Comparison of ENCODE assay signal across 27 mouse cellular contexts in the genomic region with DNA sequence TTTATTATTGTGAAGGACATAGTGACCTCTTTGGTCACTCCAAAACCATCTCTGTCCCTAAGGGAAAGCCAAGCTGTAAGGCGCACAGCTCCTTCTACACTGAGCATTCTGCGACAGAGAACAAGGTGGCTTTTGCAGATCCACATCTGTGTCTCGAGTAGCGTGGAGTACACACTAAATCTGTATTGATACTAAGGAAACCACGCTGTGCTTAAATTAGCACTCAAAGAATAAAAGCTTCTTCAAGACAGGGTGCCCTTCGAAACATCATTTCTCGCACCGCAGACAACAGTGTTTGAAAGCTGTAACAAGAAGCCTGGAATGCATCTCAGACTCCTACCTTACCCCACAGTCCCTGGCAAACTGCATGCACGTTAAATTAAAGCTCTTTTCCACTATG. TPM values are rescaled to one million over a fixed set of nuclear protein-coding genes. Genes with fewer than 3 reads are reported as not detected.
DNase-seq lines count a peak whose midpoint lies in the region; ATAC-seq and TF ChIP-seq lines count a peak whose summit lies in the region.
"Had no signal": no experiment of that assay in that cellular context is flagged by ENCODE, and none has a peak within 500 bp of the region (broad histone marks: within the 10 kb centered on the region; RNA-seq: fewer than 3 reads in every experiment).

No protein-coding gene starts in this region.

- no peak overlapping the region for H3K9ac ChIP-seq in forebrain, embryonic 15.5 days (replicated peaks)
- no peak overlapping the region for H3K9ac ChIP-seq in forebrain, embryonic 16.5 days (replicated peaks; ENCODE audit: low read depth, low read length)
- H3K9ac ChIP-seq in hindbrain, embryonic 16.5 days (ENCODE audit: low read depth, low read length) = no peak overlapping the region
- no peak overlapping the region for H3K9ac ChIP-seq in hindbrain, embryonic 13.5 days
- H3K9ac ChIP-seq in midbrain, embryonic 15.5 days = no peak overlapping the region
- H3K9ac ChIP-seq: embryonic facial prominence, embryonic 12.5 days; embryonic facial prominence, embryonic 15.5 days; heart, embryonic 12.5 days; heart, embryonic 15.5 days had no signal

- no peak overlapping the region for H3K27ac ChIP-seq in forebrain, embryonic 15.5 days (replicated peaks)
- H3K27ac ChIP-seq in forebrain, embryonic 16.5 days (ENCODE audit: low read length) = no peak overlapping the region
- H3K27ac ChIP-seq in hindbrain, embryonic 16.5 days (ENCODE audit: low read depth, low read length) = no peak overlapping the region
- no peak overlapping the region for H3K27ac ChIP-seq in hindbrain, embryonic 13.5 days
- H3K27ac ChIP-seq in midbrain, embryonic 15.5 days = no peak overlapping the region
- no peak overlapping the region for H3K27ac ChIP-seq in midbrain, embryonic 10.5 days (replicated peaks)
- H3K27ac ChIP-seq: embryonic facial prominence, embryonic 12.5 days; embryonic facial prominence, embryonic 15.5 days; heart, embryonic 15.5 days; hindbrain, embryonic 10.5 days; hindbrain, postnatal 0 days had no signal

- no peaks in the 10 kb centered on the region for H3K36me3 ChIP-seq in forebrain, embryonic 15.5 days
- H3K36me3 ChIP-seq in forebrain, embryonic 16.5 days (ENCODE audit: control insufficient read depth, insufficient read depth) = no peaks in the 10 kb centered on the region
- no peaks in the 10 kb centered on the region for H3K36me3 ChIP-seq in hindbrain, embryonic 16.5 days (ENCODE audit: control insufficient read depth, insufficient read depth, low read length)
- no peaks in the 10 kb centered on the region for H3K36me3 ChIP-seq in hindbrain, embryonic 13.5 days
- no peaks in the 10 kb centered on the region for H3K36me3 ChIP-seq in midbrain, embryonic 15.5 days (replicated peaks)
- no peaks in the 10 kb centered on the region for H3K36me3 ChIP-seq in midbrain, embryonic 10.5 days
- H3K36me3 ChIP-seq: embryonic facial prominence, embryonic 12.5 days; embryonic facial prominence, embryonic 15.5 days; heart, embryonic 12.5 days; heart, embryonic 15.5 days; hindbrain, embryonic 10.5 days had no signal

- ATAC-seq in forebrain, embryonic 15.5 days (replicated peaks) = 0 out of 2 replicates have a peak, but pooled peaks have one; percentile 48
- ATAC-seq in forebrain, embryonic 16.5 days = no peak
- peak; percentile 52; the same call in 1 of the 2 replicates for ATAC-seq in hindbrain, embryonic 16.5 days
- no peak for ATAC-seq in hindbrain, embryonic 13.5 days (ENCODE audit: low FRiP score)
- ATAC-seq in midbrain, embryonic 15.5 days (replicated peaks) = 0 out of 2 replicates have a peak, but pooled peaks have one; percentile 56
- ATAC-seq: CD4-positive, CD25-positive, alpha-beta regulatory T cell, adult 4 months; inflammation-experienced regulatory T-cells, adult 6 months; intestine, embryonic 16.5 days had no signal

- no peak overlapping the region for H3K4me2 ChIP-seq in forebrain, embryonic 15.5 days (replicated peaks)
- no peak overlapping the region for H3K4me2 ChIP-seq in forebrain, embryonic 16.5 days (ENCODE audit: low read length)
- no peak overlapping the region for H3K4me2 ChIP-seq in hindbrain, embryonic 16.5 days (ENCODE audit: low read length)
- no peak overlapping the region for H3K4me2 ChIP-seq in hindbrain, embryonic 13.5 days
- H3K4me2 ChIP-seq in midbrain, embryonic 15.5 days = no peak overlapping the region
- H3K4me2 ChIP-seq: embryonic facial prominence, embryonic 12.5 days; embryonic facial prominence, embryonic 15.5 days; heart, embryonic 12.5 days; heart, embryonic 15.5 days had no signal

- WGBS in forebrain, embryonic 15.5 days = 30% methylated on average over 9 of the region's 9 CpGs
- WGBS in forebrain, embryonic 16.5 days = 34% methylated on average over 9 of the region's 9 CpGs
- WGBS in hindbrain, embryonic 16.5 days = 42% methylated on average over 9 of the region's 9 CpGs
- 46% methylated on average over 9 of the region's 9 CpGs for WGBS in hindbrain, embryonic 13.5 days
- 45% methylated on average over 9 of the region's 9 CpGs for WGBS in midbrain, embryonic 15.5 days
- 65% methylated on average over 9 of the region's 9 CpGs for WGBS in midbrain, embryonic 10.5 days

- no peaks in the 10 kb centered on the region for H3K4me1 ChIP-seq in forebrain, embryonic 15.5 days
- no peaks in the 10 kb centered on the region for H3K4me1 ChIP-seq in forebrain, embryonic 16.5 days (replicated peaks; ENCODE audit: control insufficient read depth, insufficient read depth, low read length)
- H3K4me1 ChIP-seq in hindbrain, embryonic 16.5 days (ENCODE audit: control insufficient read depth, insufficient read depth, low read depth, low read length) = no peaks in the 10 kb centered on the region
- H3K4me1 ChIP-seq in hindbrain, embryonic 13.5 days (replicated peaks) = peaks cover 4% of the 10 kb centered on the region
- H3K4me1 ChIP-seq in midbrain, embryonic 15.5 days = peaks cover 6% of the 10 kb centered on the region; the same call in 1 of the 2 replicates
- H3K4me1 ChIP-seq in midbrain, embryonic 10.5 days = peaks cover under 1% of the 10 kb centered on the region
- H3K4me1 ChIP-seq: embryonic facial prominence, embryonic 12.5 days; embryonic facial prominence, embryonic 15.5 days; heart, embryonic 12.5 days; heart, embryonic 15.5 days; hindbrain, embryonic 10.5 days had no signal

- no peak for DNase-seq in midbrain, embryonic 10.5 days (ENCODE audit: low spot score)
- DNase-seq in brain, embryonic 14.5 days (ENCODE audit: low read depth) = peak; percentile 37
- DNase-seq in B cell, adult 2 months = no peak
- DNase-seq: adrenal gland, adult 2 months; adrenal gland, postnatal 14 days; cerebellum, adult 2 months; cerebellum, adult 9-11 months; cerebellum, postnatal 25 days; gastrocnemius, postnatal 25 days; heart, adult 18-20 months; heart, postnatal 10 days; heart, postnatal 36 days; kidney, adult 18-20 months had no signal

- no peaks in the 10 kb centered on the region for H3K9me3 ChIP-seq in forebrain, embryonic 15.5 days
- no peaks in the 10 kb centered on the region for H3K9me3 ChIP-seq in forebrain, embryonic 16.5 days (ENCODE audit: control insufficient read depth, low read length)
- no peaks in the 10 kb centered on the region for H3K9me3 ChIP-seq in hindbrain, embryonic 16.5 days (ENCODE audit: control insufficient read depth, low read length)
- H3K9me3 ChIP-seq in hindbrain, embryonic 13.5 days = no peaks in the 10 kb centered on the region
- H3K9me3 ChIP-seq in midbrain, embryonic 15.5 days = no peaks in the 10 kb centered on the region
- no peaks in the 10 kb centered on the region for H3K9me3 ChIP-seq in midbrain, embryonic 10.5 days (replicated peaks)
- H3K9me3 ChIP-seq: embryonic facial prominence, embryonic 12.5 days; embryonic facial prominence, embryonic 15.5 days; heart, embryonic 12.5 days; heart, embryonic 15.5 days; hindbrain, embryonic 10.5 days had no signal

- TF ChIP-seq CTCF in brain, embryonic 14.5 days (IDR thresholded peaks at IDR 0.05; ENCODE audit: borderline replicate concordance, extremely low read depth, insufficient read depth, insufficient read length) = no peak

- no peak overlapping the region for H3K4me3 ChIP-seq in forebrain, embryonic 15.5 days
- H3K4me3 ChIP-seq in forebrain, embryonic 16.5 days (replicated peaks; ENCODE audit: low read length) = no peak overlapping the region
- H3K4me3 ChIP-seq in hindbrain, embryonic 16.5 days (ENCODE audit: low read length) = no peak overlapping the region
- no peak overlapping the region for H3K4me3 ChIP-seq in hindbrain, embryonic 13.5 days
- no peak overlapping the region for H3K4me3 ChIP-seq in midbrain, embryonic 15.5 days
- no peak overlapping the region for H3K4me3 ChIP-seq in midbrain, embryonic 10.5 days
- H3K4me3 ChIP-seq: embryonic facial prominence, embryonic 12.5 days; embryonic facial prominence, embryonic 15.5 days; heart, embryonic 12.5 days; heart, embryonic 15.5 days; hindbrain, embryonic 10.5 days had no signal

- H3K27me3 ChIP-seq in forebrain, embryonic 15.5 days = no peaks in the 10 kb centered on the region
- no peaks in the 10 kb centered on the region for H3K27me3 ChIP-seq in forebrain, embryonic 16.5 days (replicated peaks; ENCODE audit: control insufficient read depth, insufficient read depth, low read length)
- no peaks in the 10 kb centered on the region for H3K27me3 ChIP-seq in hindbrain, embryonic 16.5 days (replicated peaks; ENCODE audit: control insufficient read depth, insufficient read depth, low read length)
- H3K27me3 ChIP-seq in hindbrain, embryonic 13.5 days = no peaks in the 10 kb centered on the region
- no peaks in the 10 kb centered on the region for H3K27me3 ChIP-seq in midbrain, embryonic 15.5 days (replicated peaks)
- H3K27me3 ChIP-seq in midbrain, embryonic 10.5 days (ENCODE audit: low read depth, poor library complexity, severe bottlenecking) = no peaks in the 10 kb centered on the region
- H3K27me3 ChIP-seq: embryonic facial prominence, embryonic 12.5 days; embryonic facial prominence, embryonic 15.5 days; heart, embryonic 12.5 days; heart, embryonic 15.5 days had no signal

- no peak for TF ChIP-seq POLR2A in brain, embryonic 14.5 days (IDR thresholded peaks at IDR 0.05; ENCODE audit: borderline replicate concordance, extremely low read depth, insufficient read depth, insufficient read length, poor library complexity, severe bottlenecking)

RNA-seq across cellular contexts. Expression of gene Bdnf, which starts 52.9 kb away (rescaled TPM):
- 2.4 and 2.5 TPM in 2 replicates for polyA plus RNA-seq in forebrain, embryonic 15.5 days (2015; fragmentation: Nextera tagmentation; extraction: Ambion mirVana)
- polyA plus RNA-seq in forebrain, embryonic 16.5 days (2015; fragmentation: Nextera tagmentation; extraction: Ambion mirVana) = 2.2 and 3.0 TPM in 2 replicates
- polyA plus RNA-seq in hindbrain, embryonic 16.5 days (2015; fragmentation: Nextera tagmentation; extraction: Ambion mirVana) = 5.9 and 7.3 TPM in 2 replicates
- polyA plus RNA-seq in hindbrain, embryonic 13.5 days (2015; fragmentation: Nextera tagmentation; extraction: Ambion mirVana) = 3.6 and 4.0 TPM in 2 replicates
- 6.4 and 6.8 TPM in 2 replicates for polyA plus RNA-seq in midbrain, embryonic 15.5 days (2015; fragmentation: Nextera tagmentation; extraction: Ambion mirVana)
- polyA plus RNA-seq in midbrain, embryonic 10.5 days (2016; fragmentation: Nextera tagmentation; extraction: Ambion mirVana) = 1.5 and 1.6 TPM in 2 replicates
- 1.7 and 2.3 TPM in 2 replicates for polyA plus RNA-seq in brain, embryonic 14.5 days (2012; rRNA removed)
- polyA plus RNA-seq: CD4-positive, CD25-positive, alpha-beta regulatory T cell, adult 4 months; inflammation-experienced regulatory T-cells, adult 6 months had no signal

Comparison
In these comparisons a context has a peak if more than half of its experiments do, and no peak if none do; other contexts are left out.
1. ATAC-seq: peak in forebrain, embryonic 15.5 days (single experiment), hindbrain, embryonic 16.5 days (single experiment) and midbrain, embryonic 15.5 days (single experiment); none in forebrain, embryonic 16.5 days (single experiment) and hindbrain, embryonic 13.5 days (single experiment).